Mouse (Mus musculus): ENCODE measurements at regions not wholly inside any gene's neighbourhood (a gene's known extent, or its start where the extent isn't known, plus 50 kb on each side); places are given as distances from the start of the nearest gene placed in this dataset.

GRCm38 (mm10) chr1:39096726-39097125, 96.8 kb upstream of the Npas2 start:
- Histone ChIP-seq H3K36me3 (ENCODE audit: control insufficient read depth, insufficient read depth, low read length, poor library complexity, severe bottlenecking) (no peaks in the 10 kb centered on the region), H3K9ac (ENCODE audit: insufficient read depth, low read depth, low read length, poor library complexity, severe bottlenecking) (no peak overlapping the region), H3K27ac (ENCODE audit: insufficient read depth, low read depth, low read length, poor library complexity, severe bottlenecking) (no peak overlapping the region), H3K4me3 (ENCODE audit: insufficient read depth in 1 of 2, low read depth in 1 of 2, low read length in 2 of 2, poor library complexity in 1 of 2, severe bottlenecking in 1 of 2) (no peak overlapping the region), H3K4me1 (ENCODE audit: control insufficient read depth in 2 of 2, insufficient read depth in 2 of 2, low read length in 2 of 2, poor library complexity in 1 of 2) (no peaks in the 10 kb centered on the region), H3K9me3 (ENCODE audit: control insufficient read depth, insufficient read depth, low read depth, low read length) (no peaks in the 10 kb centered on the region)
- TF ChIP-seq HCFC1 (IDR thresholded peaks at IDR 0.05; ENCODE audit: borderline replicate concordance, insufficient read depth, low read length) (no peak), CHD2 (IDR thresholded peaks at IDR 0.05; ENCODE audit: low read depth, low read length) (no peak), MAFK (IDR thresholded peaks at IDR 0.05; ENCODE audit: insufficient read depth, low read depth, low read length) (no peak), ZC3H11A (IDR thresholded peaks at IDR 0.05; ENCODE audit: borderline replicate concordance, low read depth, low read length) (no peak), ZNF384 (IDR thresholded peaks at IDR 0.05; ENCODE audit: low read depth, low read length) (no peak)
- no peak for DNase-seq (ENCODE audit: low read depth, low spot score)
- in situ Hi-C loops (cut with MboI; ENCODE audit: low sequenced_read_pairs in 2 of 2, unreplicated experiment in 2 of 2), result no loop called here

DNA sequence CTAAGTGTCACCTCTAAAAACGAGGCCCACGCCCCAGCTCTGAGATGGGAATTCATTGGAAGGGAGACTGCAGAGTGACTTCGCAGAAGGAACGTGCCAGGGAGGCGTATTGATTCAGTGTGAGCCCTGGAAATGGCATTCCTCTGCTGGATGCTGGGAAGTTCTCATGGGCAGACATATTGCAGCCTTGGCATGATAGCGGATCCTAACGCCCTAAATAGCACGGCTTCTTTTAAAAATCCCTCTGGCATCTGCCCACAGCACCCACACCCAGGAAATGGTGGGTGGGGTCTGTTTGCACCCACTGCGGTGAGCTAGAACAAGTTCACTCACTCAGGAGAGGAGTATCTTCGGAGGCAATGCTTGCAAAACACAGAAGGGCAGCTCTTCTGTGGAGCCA, 96.0 kb upstream of the Npas2 start:
- Histone ChIP-seq H3K36me3 (ENCODE audit: control insufficient read depth, insufficient read depth, low read length, poor library complexity, severe bottlenecking) (no peaks in the 10 kb centered on the region), H3K27ac (ENCODE audit: insufficient read depth, low read depth, low read length, poor library complexity, severe bottlenecking) (no peak overlapping the region), H3K4me3 (ENCODE audit: insufficient read depth in 1 of 2, low read depth in 1 of 2, low read length in 2 of 2, poor library complexity in 1 of 2, severe bottlenecking in 1 of 2) (no peak overlapping the region), H3K4me1 (ENCODE audit: control insufficient read depth in 2 of 2, insufficient read depth in 2 of 2, low read length in 2 of 2, poor library complexity in 1 of 2) (no peaks in the 10 kb centered on the region), H3K9ac (ENCODE audit: insufficient read depth, low read depth, low read length, poor library complexity, severe bottlenecking) (no peak overlapping the region), H3K9me3 (ENCODE audit: control insufficient read depth, insufficient read depth, low read depth, low read length) (no peaks in the 10 kb centered on the region)
- TF ChIP-seq ZNF384 (IDR thresholded peaks at IDR 0.05; ENCODE audit: low read depth, low read length), result no peak
- no peak for TF ChIP-seq CHD2 (IDR thresholded peaks at IDR 0.05; ENCODE audit: low read depth, low read length)
- TF ChIP-seq HCFC1 (IDR thresholded peaks at IDR 0.05; ENCODE audit: borderline replicate concordance, insufficient read depth, low read length), result no peak
- no peak for TF ChIP-seq MAFK (IDR thresholded peaks at IDR 0.05; ENCODE audit: insufficient read depth, low read depth, low read length)
- TF ChIP-seq ZC3H11A (IDR thresholded peaks at IDR 0.05; ENCODE audit: borderline replicate concordance, low read depth, low read length), result no peak
- no peak for DNase-seq (ENCODE audit: low read depth, low spot score)
- in situ Hi-C loops (cut with MboI; ENCODE audit: low sequenced_read_pairs in 2 of 2, unreplicated experiment in 2 of 2), result no loop called here

- Histone ChIP-seq H3K9me3 (ENCODE audit: control insufficient read depth, insufficient read depth, low read depth, low read length) (no peaks in the 10 kb centered on the region), H3K36me3 (ENCODE audit: control insufficient read depth, insufficient read depth, low read length, poor library complexity, severe bottlenecking) (no peaks in the 10 kb centered on the region), H3K4me1 (ENCODE audit: control insufficient read depth in 2 of 2, insufficient read depth in 2 of 2, low read length in 2 of 2, poor library complexity in 1 of 2) (no peaks in the 10 kb centered on the region), H3K27ac (ENCODE audit: insufficient read depth, low read depth, low read length, poor library complexity, severe bottlenecking) (no peak overlapping the region), H3K4me3 (ENCODE audit: insufficient read depth in 1 of 2, low read depth in 1 of 2, low read length in 2 of 2, poor library complexity in 1 of 2, severe bottlenecking in 1 of 2) (no peak overlapping the region), H3K9ac (ENCODE audit: insufficient read depth, low read depth, low read length, poor library complexity, severe bottlenecking) (no peak overlapping the region)
- in situ Hi-C loops (cut with MboI; ENCODE audit: low sequenced_read_pairs in 2 of 2, unreplicated experiment in 2 of 2), result no loop called here
- no peak for DNase-seq (ENCODE audit: low read depth, low spot score)
- TF ChIP-seq ZNF384 (IDR thresholded peaks at IDR 0.05; ENCODE audit: low read depth, low read length) (no peak), HCFC1 (IDR thresholded peaks at IDR 0.05; ENCODE audit: borderline replicate concordance, insufficient read depth, low read length) (no peak), MAFK (IDR thresholded peaks at IDR 0.05; ENCODE audit: insufficient read depth, low read depth, low read length) (no peak), ZC3H11A (IDR thresholded peaks at IDR 0.05; ENCODE audit: borderline replicate concordance, low read depth, low read length) (no peak), CHD2 (IDR thresholded peaks at IDR 0.05; ENCODE audit: low read depth, low read length) (no peak)
Observed at GRCm38 (mm10) chr1:39098154-39098553, 95.4 kb upstream of the Npas2 start.

DNA sequence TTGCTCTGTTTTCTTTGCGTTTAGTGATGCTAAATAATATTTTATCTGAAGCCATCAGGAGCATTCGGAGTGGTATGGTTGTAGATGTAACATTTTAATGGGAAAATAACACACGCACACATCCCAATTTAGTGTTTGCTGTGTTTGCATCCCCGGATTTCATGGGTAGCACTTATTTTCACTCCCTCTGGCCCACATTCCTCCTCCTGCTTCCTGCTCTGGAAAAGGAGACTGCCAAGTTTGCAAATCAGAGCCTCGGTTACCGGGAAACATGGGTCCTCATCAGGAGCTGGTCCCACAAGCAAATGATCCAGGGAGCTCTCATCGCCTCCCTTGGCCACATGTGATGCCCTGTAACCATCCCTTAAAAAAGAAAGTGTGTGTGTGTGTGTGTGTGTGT, 94.3 kb upstream of the Npas2 start:
- Histone ChIP-seq H3K36me3 (ENCODE audit: control insufficient read depth, insufficient read depth, low read length, poor library complexity, severe bottlenecking) (no peaks in the 10 kb centered on the region), H3K4me3 (ENCODE audit: insufficient read depth in 1 of 2, low read depth in 1 of 2, low read length in 2 of 2, poor library complexity in 1 of 2, severe bottlenecking in 1 of 2) (no peak overlapping the region), H3K9ac (ENCODE audit: insufficient read depth, low read depth, low read length, poor library complexity, severe bottlenecking) (no peak overlapping the region), H3K9me3 (ENCODE audit: control insufficient read depth, insufficient read depth, low read depth, low read length) (no peaks in the 10 kb centered on the region), H3K4me1 (ENCODE audit: control insufficient read depth in 2 of 2, insufficient read depth in 2 of 2, low read length in 2 of 2, poor library complexity in 1 of 2) (no peaks in the 10 kb centered on the region), H3K27ac (ENCODE audit: insufficient read depth, low read depth, low read length, poor library complexity, severe bottlenecking) (no peak overlapping the region)
- in situ Hi-C loops (cut with MboI; ENCODE audit: low sequenced_read_pairs in 2 of 2, unreplicated experiment in 2 of 2), result no loop called here
- no peak for TF ChIP-seq HCFC1 (IDR thresholded peaks at IDR 0.05; ENCODE audit: borderline replicate concordance, insufficient read depth, low read length)
- TF ChIP-seq CHD2 (IDR thresholded peaks at IDR 0.05; ENCODE audit: low read depth, low read length), result no peak
- TF ChIP-seq ZNF384 (IDR thresholded peaks at IDR 0.05; ENCODE audit: low read depth, low read length), result no peak
- TF ChIP-seq ZC3H11A (IDR thresholded peaks at IDR 0.05; ENCODE audit: borderline replicate concordance, low read depth, low read length), result no peak
- TF ChIP-seq MAFK (IDR thresholded peaks at IDR 0.05; ENCODE audit: insufficient read depth, low read depth, low read length), result no peak
- no peak for DNase-seq (ENCODE audit: low read depth, low spot score)

DNA sequence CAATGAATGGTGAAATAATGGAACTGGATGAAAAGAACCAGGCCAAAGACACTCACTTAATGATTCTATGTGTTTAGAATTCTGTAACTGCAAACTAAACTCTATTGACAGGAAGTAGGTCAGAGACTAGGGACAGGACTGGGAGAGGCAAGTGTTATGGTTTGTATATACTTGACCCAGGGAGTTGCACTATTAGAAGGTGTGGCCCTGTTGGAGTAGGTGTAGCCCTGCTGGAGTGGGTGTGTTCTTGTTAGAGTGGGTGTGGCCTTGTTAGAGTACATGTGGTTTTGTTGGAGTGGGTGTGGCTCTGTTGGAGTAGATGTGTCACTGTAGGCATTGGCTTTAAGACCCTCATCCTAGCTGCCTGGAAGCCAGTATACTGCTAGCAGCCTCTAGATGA, 93.0 kb upstream of the Npas2 start:
- Histone ChIP-seq H3K4me3 (ENCODE audit: insufficient read depth in 1 of 2, low read depth in 1 of 2, low read length in 2 of 2, poor library complexity in 1 of 2, severe bottlenecking in 1 of 2) (no peak overlapping the region), H3K9ac (ENCODE audit: insufficient read depth, low read depth, low read length, poor library complexity, severe bottlenecking) (no peak overlapping the region), H3K27ac (ENCODE audit: insufficient read depth, low read depth, low read length, poor library complexity, severe bottlenecking) (no peak overlapping the region), H3K36me3 (ENCODE audit: control insufficient read depth, insufficient read depth, low read length, poor library complexity, severe bottlenecking) (no peaks in the 10 kb centered on the region), H3K4me1 (ENCODE audit: control insufficient read depth in 2 of 2, insufficient read depth in 2 of 2, low read length in 2 of 2, poor library complexity in 1 of 2) (no peaks in the 10 kb centered on the region), H3K9me3 (ENCODE audit: control insufficient read depth, insufficient read depth, low read depth, low read length) (no peaks in the 10 kb centered on the region)
- DNase-seq (ENCODE audit: low read depth, low spot score), result no peak
- TF ChIP-seq ZC3H11A (IDR thresholded peaks at IDR 0.05; ENCODE audit: borderline replicate concordance, low read depth, low read length), result no peak
- no peak for TF ChIP-seq CHD2 (IDR thresholded peaks at IDR 0.05; ENCODE audit: low read depth, low read length)
- TF ChIP-seq ZNF384 (IDR thresholded peaks at IDR 0.05; ENCODE audit: low read depth, low read length), result no peak
- no peak for TF ChIP-seq MAFK (IDR thresholded peaks at IDR 0.05; ENCODE audit: insufficient read depth, low read depth, low read length)
- TF ChIP-seq HCFC1 (IDR thresholded peaks at IDR 0.05; ENCODE audit: borderline replicate concordance, insufficient read depth, low read length), result no peak
- in situ Hi-C loops (cut with MboI; ENCODE audit: low sequenced_read_pairs in 2 of 2, unreplicated experiment in 2 of 2), result no loop called here
